ENCODE assay signal across 21 mouse cellular contexts in genomic region chr5:151181288-151181687, GRCm38 (mm10). TPM values are rescaled to one million over a fixed set of nuclear protein-coding genes. Genes with fewer than 3 reads are reported as not detected.
DNase-seq lines count a peak whose midpoint lies in the region; ATAC-seq and TF ChIP-seq lines count a peak whose summit lies in the region.
"Had no signal": no experiment of that assay in that cellular context is flagged by ENCODE, and none has a peak within 500 bp of the region (broad histone marks: within the 10 kb centered on the region; RNA-seq: fewer than 3 reads in every experiment).

No protein-coding gene starts in this region.

- TF ChIP-seq CTCF in heart, adult 2 months (IDR thresholded peaks at IDR 0.05), result no peak

- TF ChIP-seq POLR2A in heart, adult 2 months (IDR thresholded peaks at IDR 0.05; ENCODE audit: insufficient read depth, low read depth, low read length), result no peak

- H3K4me2 ChIP-seq in intestine, embryonic 14.5 days (ENCODE audit: low read length), result no peak overlapping the region
- no peak overlapping the region for H3K4me2 ChIP-seq in intestine, embryonic 16.5 days (ENCODE audit: low read depth, low read length)
- H3K4me2 ChIP-seq: forebrain, embryonic 13.5 days; heart, embryonic 11.5 days; hindbrain, embryonic 12.5 days; hindbrain, embryonic 15.5 days; intestine, embryonic 15.5 days had no signal

- intact Hi-C loops in heart, adult 2 months (cut with DNase I), result loop anchor here (2.0 kb wide), 1 partner anchor 16 kb away; no protein-coding TSS in a partner anchor

- no peaks in the 10 kb centered on the region for H3K9me3 ChIP-seq in intestine, embryonic 14.5 days (ENCODE audit: control insufficient read depth, low read length)
- H3K9me3 ChIP-seq in intestine, embryonic 16.5 days (ENCODE audit: control insufficient read depth, low read length), result no peaks in the 10 kb centered on the region
- H3K9me3 ChIP-seq: forebrain, embryonic 10.5 days; forebrain, embryonic 13.5 days; hindbrain, embryonic 12.5 days; hindbrain, embryonic 15.5 days; intestine, embryonic 15.5 days had no signal

- H3K4me1 ChIP-seq in heart, adult 2 months (ENCODE audit: control insufficient read depth, insufficient read depth, low read length), result peaks cover 20% of the 10 kb centered on the region
- H3K4me1 ChIP-seq in intestine, embryonic 14.5 days (replicated peaks; ENCODE audit: control insufficient read depth, insufficient read depth, low read length), result no peaks in the 10 kb centered on the region
- H3K4me1 ChIP-seq in intestine, embryonic 16.5 days (ENCODE audit: control insufficient read depth, insufficient read depth, low read length), result peaks cover 4% of the 10 kb centered on the region; the same call in 1 of the 2 replicates
- H3K4me1 ChIP-seq in brown adipose tissue, adult 24 weeks (ENCODE audit: control insufficient read depth, insufficient read depth, insufficient read length, low read length), result peaks cover 18% of the 10 kb centered on the region
- H3K4me1 ChIP-seq: forebrain, embryonic 13.5 days; hindbrain, embryonic 12.5 days; hindbrain, embryonic 15.5 days; intestine, embryonic 15.5 days had no signal

- 36% methylated on average over 8 of the region's 8 CpGs for WGBS in heart, adult 2 months
- 92% methylated on average over 8 of the region's 8 CpGs for WGBS in intestine, embryonic 14.5 days
- WGBS in intestine, embryonic 16.5 days, result 90% methylated on average over 8 of the region's 8 CpGs

- DNase-seq in heart, adult 2 months, result peak in 1 of 2 experiments; percentile 52
- DNase-seq in heart, adult 9 months (ENCODE audit: low spot score in 2 of 2), result no peak
- peak; percentile 28 for DNase-seq in intestine, embryonic 14.5 days (ENCODE audit: low spot score)
- no peak for DNase-seq in B cell, adult 2 months
- DNase-seq: adrenal gland, adult 8-10 months; adrenal gland, postnatal 25 days; cerebellum, adult 18-20 months; cerebellum, adult 9-10 months; cerebellum, postnatal 14 days; gastrocnemius, postnatal 14 days; kidney, adult 18-20 months had no signal

- peaks cover 23% of the 10 kb centered on the region for H3K36me3 ChIP-seq in heart, adult 2 months (ENCODE audit: control insufficient read depth, insufficient read depth, low read length)
- no peaks in the 10 kb centered on the region for H3K36me3 ChIP-seq in intestine, embryonic 14.5 days (ENCODE audit: control insufficient read depth, insufficient read depth, low read length)
- H3K36me3 ChIP-seq in intestine, embryonic 16.5 days (ENCODE audit: control insufficient read depth, insufficient read depth, low read length), result no peaks in the 10 kb centered on the region
- H3K36me3 ChIP-seq: forebrain, embryonic 10.5 days; hindbrain, embryonic 12.5 days; hindbrain, embryonic 15.5 days; intestine, embryonic 15.5 days had no signal

- no peak overlapping the region for H3K9ac ChIP-seq in heart, adult 2 months (ENCODE audit: low read depth, low read length)
- no peak overlapping the region for H3K9ac ChIP-seq in intestine, embryonic 14.5 days (ENCODE audit: low read length)
- no peak overlapping the region for H3K9ac ChIP-seq in intestine, embryonic 16.5 days (ENCODE audit: low read depth, low read length)
- H3K9ac ChIP-seq: forebrain, embryonic 13.5 days; hindbrain, embryonic 12.5 days; hindbrain, embryonic 15.5 days; intestine, embryonic 15.5 days had no signal

- peaks cover 13% of the 10 kb centered on the region for H3K79me2 ChIP-seq in heart, adult 2 months (replicated peaks; ENCODE audit: control insufficient read depth, insufficient read depth, low read length)

- 0 out of 2 replicates have a peak, but pooled peaks have one; percentile 16 for TF ChIP-seq EP300 in heart, adult 2 months (IDR thresholded peaks at IDR 0.05; ENCODE audit: insufficient read depth, low read depth, low read length)

- ATAC-seq in intestine, embryonic 14.5 days (replicated peaks; ENCODE audit: low FRiP score, low TSS enrichment, low read depth), result no peak
- no peak for ATAC-seq in intestine, embryonic 16.5 days
- ATAC-seq: activated CD4-positive, CD25-positive, alpha-beta regulatory T cell, adult 4 months; forebrain, embryonic 13.5 days; forebrain, embryonic 16.5 days; intestine, embryonic 15.5 days had no signal

- no peaks in the 10 kb centered on the region for H3K27me3 ChIP-seq in heart, adult 2 months (ENCODE audit: control insufficient read depth, insufficient read depth, low read length)
- H3K27me3 ChIP-seq in intestine, embryonic 14.5 days (replicated peaks; ENCODE audit: control insufficient read depth, insufficient read depth, low read length), result no peaks in the 10 kb centered on the region
- H3K27me3 ChIP-seq in intestine, embryonic 16.5 days (replicated peaks; ENCODE audit: control insufficient read depth, insufficient read depth, low read length), result no peaks in the 10 kb centered on the region
- H3K27me3 ChIP-seq: forebrain, embryonic 13.5 days; hindbrain, embryonic 12.5 days; hindbrain, embryonic 15.5 days; intestine, embryonic 15.5 days had no signal

- H3K27ac ChIP-seq in heart, adult 2 months, result peak overlapping the region; percentile 54
- no peak overlapping the region for H3K27ac ChIP-seq in intestine, embryonic 14.5 days (ENCODE audit: low read depth)
- H3K27ac ChIP-seq in intestine, embryonic 16.5 days (ENCODE audit: low read length), result no peak overlapping the region
- H3K27ac ChIP-seq in brown adipose tissue, adult 24 weeks (replicated peaks; ENCODE audit: low read depth, low read length), result peak overlapping the region; percentile 23; the same call in 1 of the 2 replicates
- H3K27ac ChIP-seq: forebrain, embryonic 10.5 days; forebrain, embryonic 13.5 days; hindbrain, embryonic 12.5 days; hindbrain, embryonic 15.5 days; intestine, embryonic 15.5 days had no signal

- H3K4me3 ChIP-seq in heart, adult 2 months, result no peak overlapping the region
- H3K4me3 ChIP-seq in intestine, embryonic 14.5 days (ENCODE audit: low read depth, low read length), result no peak overlapping the region
- no peak overlapping the region for H3K4me3 ChIP-seq in intestine, embryonic 16.5 days (ENCODE audit: low read length)
- H3K4me3 ChIP-seq in brown adipose tissue, adult 24 weeks (ENCODE audit: insufficient read depth, low read depth, low read length), result no peak overlapping the region
- H3K4me3 ChIP-seq: forebrain, embryonic 10.5 days; forebrain, embryonic 13.5 days; hindbrain, embryonic 12.5 days; hindbrain, embryonic 15.5 days; intestine, embryonic 15.5 days had no signal

RNA-seq across cellular contexts. Expression of gene Stard13, which starts 52.3 kb away (rescaled TPM):
- total RNA-seq in heart, adult 2 months (2021), result 10 to 100 TPM; 22.1 to 24.4 TPM
- 9.9 and 16.4 TPM in 2 replicates for polyA plus RNA-seq in heart, adult 2 months (2012; rRNA removed)
- polyA plus RNA-seq in intestine, embryonic 14.5 days (2014; fragmentation: Nextera tagmentation; extraction: Ambion mirVana), result 13.0 and 15.3 TPM in 2 replicates
- 9.7 and 10.7 TPM in 2 replicates for polyA plus RNA-seq in intestine, embryonic 16.5 days (2015; fragmentation: Nextera tagmentation; extraction: Ambion mirVana)
- polyA plus RNA-seq in brown adipose tissue, adult 24 weeks (2012; ENCODE audit: insufficient read depth, insufficient read length, missing spikeins), result 6.3 and 7.8 TPM in 2 replicates
- polyA plus RNA-seq: activated CD4-positive, CD25-positive, alpha-beta regulatory T cell, adult 4 months had no signal

Comparison
In these comparisons a context has a peak if more than half of its experiments do, and no peak if none do; other contexts are left out.
1. H3K27ac ChIP-seq: peak in heart, adult 2 months (single experiment) and brown adipose tissue, adult 24 weeks (single experiment); none in intestine, embryonic 14.5 days (single experiment) and intestine, embryonic 16.5 days (single experiment).